Mouse (Mus musculus): Measurements from ENCODE around the gene Pdlim7. TPM values are rescaled to one million over a fixed set of nuclear protein-coding genes. Genes with fewer than 3 reads are reported as not detected.

Pdlim7 gene
- polyA plus RNA-seq, 1 experiment: 79.3 TPM

GRCm38 (mm10) chr13:55465830-55466440 lies 47.5 kb downstream of the Pdlim7 start:
- no peak for DNase-seq (ENCODE audit: low read depth)

- no peak for DNase-seq (ENCODE audit: low read depth)
Measured at GRCm38 (mm10) chr13:55465184-55465583, 48.3 kb downstream of the Pdlim7 start.

- DNase-seq (ENCODE audit: low read depth): no peak
Measured at GRCm38 (mm10) chr13:55464027-55464884, 49.2 kb downstream of the Pdlim7 start, which contains the start of gene Prr7. Gene Prr7, plus strand, starts transcription at chr13:55464267.

- DNase-seq (ENCODE audit: low read depth): no peak
Measured at GRCm38 (mm10) chr13:55463399-55464026, 50.0 kb downstream of the Pdlim7 start.

- no peak for DNase-seq (ENCODE audit: low read depth)
Measured at GRCm38 (mm10) chr13:55462965-55463364, 50.5 kb downstream of the Pdlim7 start.

GRCm38 (mm10) chr13:55451785-55452549 lies 61.5 kb downstream of the Pdlim7 start:
- no peak for DNase-seq (ENCODE audit: low read depth)

- DNase-seq (ENCODE audit: low read depth): no peak
Measured at GRCm38 (mm10) chr13:55451296-55451695, 62.2 kb downstream of the Pdlim7 start.

- DNase-seq (ENCODE audit: low read depth): no peak
Measured at GRCm38 (mm10) chr13:55450511-55450980, 62.9 kb downstream of the Pdlim7 start.

GRCm38 (mm10) chr13:55449679-55450441 lies 63.6 kb downstream of the Pdlim7 start:
- DNase-seq (ENCODE audit: low read depth): no peak

- DNase-seq (ENCODE audit: low read depth): no peak
Measured at GRCm38 (mm10) chr13:55449205-55449604, 64.3 kb downstream of the Pdlim7 start.

- DNase-seq (ENCODE audit: low read depth): no peak
Measured at GRCm38 (mm10) chr13:55448131-55448530, 65.3 kb downstream of the Pdlim7 start.

- DNase-seq (ENCODE audit: low read depth): no peak
Measured at GRCm38 (mm10) chr13:55447543-55447943, 65.9 kb downstream of the Pdlim7 start.

- no peak for DNase-seq (ENCODE audit: low read depth)
Measured at GRCm38 (mm10) chr13:55446483-55447105, 66.9 kb downstream of the Pdlim7 start.

Other genes with a start within 250 kb of the Pdlim7 start
- 245 and 271 TPM in 2 replicates for gene Prelid1, start 193.2 kb downstream of the Pdlim7 start, polyA plus RNA-seq (2012; rRNA removed)
- gene Rab24, start 191.7 kb downstream of the Pdlim7 start, polyA plus RNA-seq (2012; rRNA removed): 82.7 and 84.8 TPM in 2 replicates
- gene Mxd3, start 183.9 kb downstream of the Pdlim7 start, polyA plus RNA-seq (2012; rRNA removed): 1.3 and 2.2 TPM in 2 replicates
- 319 and 353 TPM in 2 replicates for gene Lman2, start 150.9 kb downstream of the Pdlim7 start, polyA plus RNA-seq (2012; rRNA removed)
- 2.4 and 2.8 TPM in 2 replicates for gene Rgs14, start 143.9 kb downstream of the Pdlim7 start, polyA plus RNA-seq (2012; rRNA removed)
- gene Slc34a1, start 115.5 kb downstream of the Pdlim7 start, polyA plus RNA-seq (2012; rRNA removed): 0.34 and 0.91 TPM in 2 replicates
- gene Pfn3, start 98.4 kb downstream of the Pdlim7 start, polyA plus RNA-seq (2012; rRNA removed): 0.26 and 0.49 TPM in 2 replicates
- gene F12, start 86.9 kb downstream of the Pdlim7 start, polyA plus RNA-seq (2012; rRNA removed): 0.12 and 0.55 TPM in 2 replicates
- gene Grk6, start 68.6 kb downstream of the Pdlim7 start, polyA plus RNA-seq (2012; rRNA removed): 36.1 and 44.1 TPM in 2 replicates
- gene Prr7, start 49.4 kb downstream of the Pdlim7 start, polyA plus RNA-seq (2012; rRNA removed): 1.9 and 3.4 TPM in 2 replicates
- 20.5 and 24.4 TPM in 2 replicates for gene Dbn1, start 25.6 kb downstream of the Pdlim7 start, polyA plus RNA-seq (2012; rRNA removed)
- 5.5 and 6.7 TPM in 2 replicates for gene Dok3, start 15.6 kb upstream of the Pdlim7 start, polyA plus RNA-seq (2012; rRNA removed)
- gene Ddx41, start 23.0 kb upstream of the Pdlim7 start, polyA plus RNA-seq (2012; rRNA removed): 52.7 and 53.6 TPM in 2 replicates
- 51.3 and 57.7 TPM in 2 replicates for gene Fam193b, start 57.4 kb upstream of the Pdlim7 start, polyA plus RNA-seq (2012; rRNA removed)
- gene Tmed9, start 60.1 kb upstream of the Pdlim7 start, polyA plus RNA-seq (2012; rRNA removed): 166 and 199 TPM in 2 replicates
- gene B4galt7, start 86.2 kb upstream of the Pdlim7 start, polyA plus RNA-seq (2012; rRNA removed): 20.3 and 25.3 TPM in 2 replicates
- 29.0 and 30.2 TPM in 2 replicates for gene Caml, start 109.3 kb upstream of the Pdlim7 start, polyA plus RNA-seq (2012; rRNA removed)
- gene Ddx46, start 121.4 kb upstream of the Pdlim7 start, polyA plus RNA-seq (2012; rRNA removed): 13.6 and 13.9 TPM in 2 replicates
- 35.5 and 35.6 TPM in 2 replicates for gene B230219D22Rik, start 179.4 kb upstream of the Pdlim7 start, polyA plus RNA-seq (2012; rRNA removed)
- 57.4 and 58.7 TPM in 2 replicates for gene Txndc15, start 201.0 kb upstream of the Pdlim7 start, polyA plus RNA-seq (2012; rRNA removed)
- 22.1 and 30.1 TPM in 2 replicates for gene Pcbd2, start 213.7 kb upstream of the Pdlim7 start, polyA plus RNA-seq (2012; rRNA removed)